In genomic region chr9:121385091-121385748, GRCm38 (mm10) we compare ENCODE assay signal across 8 mouse cellular contexts.
DNase-seq lines count a peak whose midpoint lies in the region; ATAC-seq and TF ChIP-seq lines count a peak whose summit lies in the region.

No protein-coding gene starts in this region.

- H3K27ac ChIP-seq in liver, embryonic 11.5 days (ENCODE audit: low read depth, low read length) = no peak overlapping the region
- H3K27ac ChIP-seq in stomach, embryonic 14.5 days (ENCODE audit: low read length) = no peak overlapping the region

- peaks cover 23% of the 10 kb centered on the region for H3K79me2 ChIP-seq in myocyte (ENCODE audit: control insufficient read depth, insufficient read depth)

- no peak overlapping the region for H3ac ChIP-seq in myocyte (ENCODE audit: control insufficient read depth, insufficient read length)

- H3K9ac ChIP-seq in liver, embryonic 11.5 days (ENCODE audit: low read depth, low read length) = peak overlapping the region; percentile 40; the same call in 1 of the 2 replicates
- H3K9ac ChIP-seq in stomach, embryonic 14.5 days (replicated peaks; ENCODE audit: low read depth, low read length) = no peak overlapping the region

- H3K36me3 ChIP-seq in liver, embryonic 11.5 days (ENCODE audit: control insufficient read depth, insufficient read depth, low read length) = no peaks in the 10 kb centered on the region
- H3K36me3 ChIP-seq in myocyte (ENCODE audit: control insufficient read depth, insufficient read depth) = peaks cover 3% of the 10 kb centered on the region
- no peaks in the 10 kb centered on the region for H3K36me3 ChIP-seq in stomach, embryonic 14.5 days (ENCODE audit: control insufficient read depth, insufficient read depth, low read length)

- H3K9me3 ChIP-seq in liver, embryonic 11.5 days (ENCODE audit: control insufficient read depth, low read length) = no peaks in the 10 kb centered on the region
- no peaks in the 10 kb centered on the region for H3K9me3 ChIP-seq in stomach, embryonic 14.5 days (ENCODE audit: control insufficient read depth, low read depth, low read length)

- peak; percentile 21; the same call in 1 of the 2 replicates for ATAC-seq in liver, embryonic 11.5 days (replicated peaks; ENCODE audit: low FRiP score)
- no peak for ATAC-seq in stomach, embryonic 14.5 days (ENCODE audit: insufficient number of reproducible peaks, insufficient read depth, low FRiP score, low read depth)

- no peak overlapping the region for H3K4me3 ChIP-seq in liver, embryonic 11.5 days (ENCODE audit: low read depth, low read length)
- no peak overlapping the region for H3K4me3 ChIP-seq in myocyte
- H3K4me3 ChIP-seq in stomach, embryonic 14.5 days (ENCODE audit: low read depth, low read length) = no peak overlapping the region

- peak overlapping the region; percentile 46 for H3K4me2 ChIP-seq in liver, embryonic 11.5 days
- no peak overlapping the region for H3K4me2 ChIP-seq in myocyte (ENCODE audit: low read depth)
- H3K4me2 ChIP-seq in stomach, embryonic 14.5 days (replicated peaks; ENCODE audit: low read depth, low read length) = 0 out of 2 replicates have a peak overlapping the region, but pooled peaks have one; percentile 8

- WGBS in liver, embryonic 11.5 days = 34% methylated on average over 16 of the region's 16 CpGs
- 36% methylated on average over 16 of the region's 16 CpGs for WGBS in stomach, embryonic 14.5 days

- H3K4me1 ChIP-seq in liver, embryonic 11.5 days (replicated peaks; ENCODE audit: control insufficient read depth, insufficient read depth, low read length) = peaks cover 9% of the 10 kb centered on the region
- peaks cover 8% of the 10 kb centered on the region for H3K4me1 ChIP-seq in stomach, embryonic 14.5 days (ENCODE audit: control insufficient read depth, insufficient read depth, low read length)

- H3K27me3 ChIP-seq in liver, embryonic 11.5 days (replicated peaks; ENCODE audit: control insufficient read depth, insufficient read depth, low read length) = no peaks in the 10 kb centered on the region
- H3K27me3 ChIP-seq in myocyte (ENCODE audit: control insufficient read depth, insufficient read depth, insufficient read length) = no peaks in the 10 kb centered on the region
- no peaks in the 10 kb centered on the region for H3K27me3 ChIP-seq in stomach, embryonic 14.5 days (ENCODE audit: control insufficient read depth, insufficient read depth, low read length)

- DNase-seq in 416B (ENCODE audit: low read depth) (peak; percentile 56), WW6 (ENCODE audit: low read depth, low spot score) (peak; percentile 61)
- DNase-seq in embryo, embryonic 11 days = peak; percentile 73
- peak; percentile 78 to 91 for DNase-seq in heart, adult 18-20 months
- DNase-seq in kidney, adult 9 months = peak; percentile 93
- peak; percentile 68 for DNase-seq in liver, embryonic 11.5 days (ENCODE audit: low spot score)

- TF ChIP-seq POLR2A in myocyte (IDR thresholded peaks at IDR 0.05; ENCODE audit: insufficient read length, low read depth) = no peak

TF ChIP-seq in myocyte, 11 proteins besides CTCF, POLR2A, EP300 and RAD21:
- TF ChIP-seq USF1 (IDR thresholded peaks at IDR 0.05; ENCODE audit: low read depth) = peak; percentile 70
- no peak for TF ChIP-seq POLR2AphosphoS2 (IDR thresholded peaks at IDR 0.05; ENCODE audit: insufficient read length, low read depth)
